Comparison of ENCODE assay signal across 7 mouse cellular contexts in genomic region chr11:40149312-40149711, GRCm38 (mm10).
A peak's percentile ranks its signal among the peaks of the same experiment; 100 is the strongest.
DNase-seq lines count a peak whose midpoint lies in the region; ATAC-seq and TF ChIP-seq lines count a peak whose summit lies in the region.

No protein-coding gene starts in this region.

- H3K36me3 ChIP-seq in neural tube, embryonic 11.5 days (ENCODE audit: control insufficient read depth, insufficient read depth, low read length) = no peaks in the 10 kb centered on the region

- ATAC-seq in neural tube, embryonic 11.5 days (ENCODE audit: insufficient read depth, low FRiP score, low TSS enrichment) = no peak
- ATAC-seq in inflammation-experienced regulatory T-cells, adult 6 months = no peak

- WGBS in cerebellum, adult 2 months = 10% methylated on average over 4 of the region's 4 CpGs
- WGBS in neural tube, embryonic 11.5 days = 28% methylated on average over 4 of the region's 4 CpGs

- H3K4me2 ChIP-seq in neural tube, embryonic 11.5 days (ENCODE audit: low read depth) = no peak overlapping the region

- no peaks in the 10 kb centered on the region for H3K9me3 ChIP-seq in neural tube, embryonic 11.5 days (ENCODE audit: control insufficient read depth, low read length)

- H3K27me3 ChIP-seq in cerebellum, adult 2 months (ENCODE audit: control insufficient read depth, insufficient read depth, low read length) = no peaks in the 10 kb centered on the region; the same call in 1 of the 2 replicates
- no peaks in the 10 kb centered on the region for H3K27me3 ChIP-seq in neural tube, embryonic 11.5 days (ENCODE audit: control insufficient read depth, insufficient read depth, low read length)

- H3K9ac ChIP-seq in neural tube, embryonic 11.5 days (ENCODE audit: low read length) = no peak overlapping the region

- H3K27ac ChIP-seq in cerebellum, adult 2 months (ENCODE audit: insufficient read depth, low read length) = no peak overlapping the region
- no peak overlapping the region for H3K27ac ChIP-seq in neural tube, embryonic 11.5 days (ENCODE audit: low read depth, low read length)

- TF ChIP-seq POLR2A in cerebellum, adult 2 months (IDR thresholded peaks at IDR 0.05; ENCODE audit: borderline replicate concordance, insufficient read depth, low read length) = no peak

- DNase-seq in urinary bladder, postnatal 25 days (ENCODE audit: low spot score) = peak; percentile 4
- DNase-seq in urinary bladder, postnatal 10 days (ENCODE audit: low spot score) = no peak
- peak; percentile 14 to 29 for DNase-seq in cerebellum, adult 2 months
- DNase-seq in frontal cortex, postnatal 36 days (ENCODE audit: low spot score in 2 of 2) = peak; percentile 69 to 84
- peak; percentile 9 to 46 for DNase-seq in left cerebral cortex, adult 8-10 months (ENCODE audit: low spot score in 2 of 2)
- DNase-seq in neural tube, embryonic 11.5 days (ENCODE audit: low spot score) = peak; percentile 73

- H3K4me1 ChIP-seq in cerebellum, adult 2 months (ENCODE audit: control insufficient read depth, insufficient read depth, low read length) = no peaks in the 10 kb centered on the region
- no peaks in the 10 kb centered on the region for H3K4me1 ChIP-seq in neural tube, embryonic 11.5 days (ENCODE audit: control insufficient read depth, insufficient read depth, low read length)

- TF ChIP-seq CTCF in cerebellum, adult 2 months (IDR thresholded peaks at IDR 0.05; ENCODE audit: borderline replicate concordance, insufficient read depth, low read depth, low read length) = peak; percentile 11; the same call in 1 of the 2 replicates

- no peak overlapping the region for H3K4me3 ChIP-seq in cerebellum, adult 2 months (replicated peaks; ENCODE audit: insufficient read depth, low read depth, low read length)
- H3K4me3 ChIP-seq in neural tube, embryonic 11.5 days (ENCODE audit: low read depth, low read length) = no peak overlapping the region
